Mouse (Mus musculus) heart, postnatal 0 days (tissue): ENCODE measurements around the gene Man2b2. TPM values are rescaled to one million over a fixed set of nuclear protein-coding genes. Genes with fewer than 3 reads are reported as not detected.
A peak's percentile ranks its signal among the peaks of the same experiment; 100 is the strongest.

ENCODE experiments used
- ATAC-seq: fragments of 200-750 bp; cut with Nextera tagmentation; 2 replicates; pipeline ENCODE4 v1.8.0; 2017; ENCODE audit warnings: low read depth, moderate number of reproducible peaks, moderate library complexity; ENCODE audit not compliant: insufficient read depth
- DNase-seq: peaks from one replicate; pipeline ENCODE4 v3.0.0-alpha.2; 2016; ENCODE audit warnings: low spot score
- H3K27ac ChIP-seq: fragments of 300-500 bp; sonication (generic); 2 replicates; pipeline ENCODE4 v1.5.1; 2014; ENCODE audit warnings: low read depth, mild to moderate bottlenecking
- H3K27me3 ChIP-seq: fragments of 300-500 bp; sonication (generic); 2 replicates; pipeline ENCODE4 v1.6.1; 2014; ENCODE audit warnings: low read length, mixed read lengths; ENCODE audit not compliant: control insufficient read depth, insufficient read depth
- H3K36me3 ChIP-seq: fragments of 300-500 bp; sonication (generic); replicated peaks from 2 replicates; pipeline ENCODE4 v1.6.1; 2014; ENCODE audit warnings: low read length, mixed read lengths; ENCODE audit not compliant: control insufficient read depth, insufficient read depth
- H3K4me1 ChIP-seq: fragments of 300-500 bp; sonication (generic); 2 replicates; pipeline ENCODE4 v1.6.1; 2014; ENCODE audit warnings: antibody characterized with exemption; ENCODE audit not compliant: control insufficient read depth, insufficient read depth
- H3K4me2 ChIP-seq: fragments of 300-500 bp; sonication (generic); 2 replicates; pipeline ENCODE4 v1.6.1; 2014; ENCODE audit warnings: low read depth, mild to moderate bottlenecking, low read length, moderate library complexity
- H3K4me3 ChIP-seq: fragments of 300-500 bp; sonication (generic); 2 replicates; pipeline ENCODE4 v1.5.1; 2014; ENCODE audit warnings: low read depth, low read length
- H3K9ac ChIP-seq: fragments of 300-500 bp; sonication (generic); replicated peaks from 2 replicates; pipeline ENCODE4 v1.6.1; 2014; ENCODE audit warnings: low read depth, low read length, mixed read lengths
- H3K9me3 ChIP-seq: fragments of 300-500 bp; sonication (generic); replicated peaks from 2 replicates; pipeline ENCODE4 v1.6.1; 2016; ENCODE audit warnings: low read length; ENCODE audit not compliant: control insufficient read depth
- CTCF ChIP-seq: IDR thresholded peaks from 2 replicates; pipeline ENCODE4 v1.5.1; 2016; ENCODE audit warnings: antibody characterized with exemption, control low read depth, low read depth
- EP300 ChIP-seq: IDR thresholded peaks from 2 replicates; pipeline ENCODE4 v1.6.1; 2016; ENCODE audit warnings: antibody characterized with exemption, low read depth
- WGBS: fragments of 180-500 bp; shearing (Covaris S2); extraction: QIAGEN DNeasy Blood & Tissue Kit; methylation state at CpG from one replicate; pipeline ENCODE4 v1.1.7; 2014; 5-methylcytosine and 5-hydroxymethylcytosine counted together
- polyA plus RNA-seq: library from polyadenylated mRNA; unstranded; fragments of >200 nt; fragmentation: Nextera tagmentation; extraction: Ambion mirVana; gene quantifications from 2 replicates; pipeline ENCODE4 v1.2.1, GENCODE M21; 2015
- total RNA-seq: library from RNA; depleted of rRNA; stranded (reverse); fragments of >200 nt; gene quantifications from 2 replicates; pipeline ENCODE4 v1.2.3, GENCODE M21; 2014; ENCODE audit warnings: low replicate concordance

Man2b2 gene
- total and polyA plus RNA-seq, 2 experiments from 2014 or later, result 11.0 to 18.0 TPM

- 55% methylated on average over 7 of the region's 7 CpGs for WGBS
- H3K4me1 ChIP-seq, result peaks cover 5% of the 10 kb centered on the region; the same call in 1 of the 2 replicates
- ATAC-seq (no peak), DNase-seq (no peak)
- no peak overlapping the region for H3K9ac ChIP-seq
- H3K4me2 ChIP-seq, result no peak overlapping the region
- H3K4me3 ChIP-seq, result no peak overlapping the region
- peaks cover 15% of the 10 kb centered on the region; the same call in 1 of the 2 replicates for H3K36me3 ChIP-seq
- 0 out of 2 replicates have a peak, but pooled peaks cover 5% of the 10 kb centered on the region for H3K27me3 ChIP-seq
- H3K27ac ChIP-seq, result no peak overlapping the region
- no peaks in the 10 kb centered on the region for H3K9me3 ChIP-seq
- TF ChIP-seq CTCF, result no peak
- TF ChIP-seq EP300, result no peak
These were observed 819 bp upstream of the Man2b2 start for GRCm38 (mm10) chr5:36831272-36831671.

GRCm38 (mm10) chr5:36829098-36829497, 1.4 kb downstream of the Man2b2 start:
- Histone ChIP-seq H3K27ac (no peak overlapping the region), H3K4me3 (no peak overlapping the region), H3K9ac (no peak overlapping the region), H3K4me2 (no peak overlapping the region), H3K9me3 (no peaks in the 10 kb centered on the region), H3K27me3 (0 out of 2 replicates have a peak, but pooled peaks cover 5% of the 10 kb centered on the region), H3K4me1 (peaks cover 5% of the 10 kb centered on the region; the same call in 1 of the 2 replicates), H3K36me3 (peaks cover 21% of the 10 kb centered on the region; the same call in 1 of the 2 replicates)
- 81% methylated on average over 4 of the region's 4 CpGs for WGBS
- DNase-seq (no peak), ATAC-seq (no peak)
- TF ChIP-seq EP300 (no peak), CTCF (no peak)

- Histone ChIP-seq H3K9me3 (no peaks in the 10 kb centered on the region), H3K4me2 (no peak overlapping the region), H3K4me1 (no peaks in the 10 kb centered on the region), H3K36me3 (peaks cover 42% of the 10 kb centered on the region), H3K9ac (no peak overlapping the region), H3K27me3 (no peaks in the 10 kb centered on the region), H3K4me3 (no peak overlapping the region), H3K27ac (no peak overlapping the region)
- ATAC-seq, result no peak
- no peak for DNase-seq
- no peak for TF ChIP-seq EP300
- TF ChIP-seq CTCF, result no peak
- WGBS, result 91% methylated on average over 4 of the region's 4 CpGs
These were observed 7.5 kb downstream of the Man2b2 start for GRCm38 (mm10) chr5:36822907-36823306.

GRCm38 (mm10) chr5:36820142-36820541, 10.3 kb downstream of the Man2b2 start:
- TF ChIP-seq CTCF, result peak; percentile 64
- TF ChIP-seq EP300, result no peak
- Histone ChIP-seq H3K27me3 (no peaks in the 10 kb centered on the region), H3K36me3 (peaks cover 41% of the 10 kb centered on the region), H3K4me1 (no peaks in the 10 kb centered on the region), H3K4me3 (no peak overlapping the region), H3K4me2 (no peak overlapping the region), H3K9me3 (no peaks in the 10 kb centered on the region), H3K9ac (no peak overlapping the region), H3K27ac (no peak overlapping the region)
- DNase-seq (no peak), ATAC-seq (0 out of 2 replicates have a peak, but pooled peaks have one; percentile 24)
- WGBS, result 43% methylated on average over 6 of the region's 6 CpGs

GRCm38 (mm10) chr5:36819742-36820141, 10.7 kb downstream of the Man2b2 start:
- Histone ChIP-seq H3K4me2 (no peak overlapping the region), H3K9ac (no peak overlapping the region), H3K4me3 (no peak overlapping the region), H3K27me3 (no peaks in the 10 kb centered on the region), H3K27ac (no peak overlapping the region), H3K4me1 (no peaks in the 10 kb centered on the region), H3K36me3 (peaks cover 45% of the 10 kb centered on the region), H3K9me3 (no peaks in the 10 kb centered on the region)
- WGBS, result 79% methylated on average over 5 of the region's 5 CpGs
- ATAC-seq (no peak), DNase-seq (no peak)
- TF ChIP-seq CTCF (no peak), EP300 (no peak)

GRCm38 (mm10) chr5:36817738-36818137, 12.7 kb downstream of the Man2b2 start:
- H3K4me2 ChIP-seq, result no peak overlapping the region
- no peaks in the 10 kb centered on the region for H3K9me3 ChIP-seq
- H3K4me3 ChIP-seq, result no peak overlapping the region
- H3K4me1 ChIP-seq, result no peaks in the 10 kb centered on the region
- H3K9ac ChIP-seq, result no peak overlapping the region
- no peak for ATAC-seq
- DNase-seq, result no peak
- H3K36me3 ChIP-seq, result peaks cover 49% of the 10 kb centered on the region
- no peak overlapping the region for H3K27ac ChIP-seq
- WGBS, result 60% methylated on average over 3 of the region's 3 CpGs
- no peaks in the 10 kb centered on the region for H3K27me3 ChIP-seq
- no peak for TF ChIP-seq EP300
- peak; percentile 19 for TF ChIP-seq CTCF
